Comparison of ENCODE assay signal across 17 mouse cellular contexts in genomic region chr14:77677951-77678350, GRCm38 (mm10).
DNase-seq lines count a peak whose midpoint lies in the region; ATAC-seq and TF ChIP-seq lines count a peak whose summit lies in the region.
"Had no signal": no experiment of that assay in that cellular context is flagged by ENCODE, and none has a peak within 500 bp of the region (broad histone marks: within the 10 kb centered on the region; RNA-seq: fewer than 3 reads in every experiment).

No protein-coding gene starts in this region.

- H3K36me3 ChIP-seq in hindbrain, embryonic 15.5 days, result no peaks in the 10 kb centered on the region
- no peaks in the 10 kb centered on the region for H3K36me3 ChIP-seq in hindbrain, embryonic 10.5 days
- no peaks in the 10 kb centered on the region for H3K36me3 ChIP-seq in kidney, embryonic 16.5 days (ENCODE audit: insufficient read depth, low read length)
- H3K36me3 ChIP-seq: limb, embryonic 12.5 days had no signal

- H3K4me3 ChIP-seq in hindbrain, embryonic 15.5 days, result no peak overlapping the region
- H3K4me3 ChIP-seq in hindbrain, embryonic 10.5 days, result no peak overlapping the region
- H3K4me3 ChIP-seq in kidney, embryonic 16.5 days (ENCODE audit: low read length), result no peak overlapping the region
- H3K4me3 ChIP-seq: embryonic facial prominence, embryonic 15.5 days; limb, embryonic 12.5 days had no signal

- no peak for TF ChIP-seq CTCF in brain, embryonic 14.5 days (IDR thresholded peaks at IDR 0.05; ENCODE audit: borderline replicate concordance, extremely low read depth, insufficient read depth, insufficient read length)

- H3K4me2 ChIP-seq in hindbrain, embryonic 15.5 days, result no peak overlapping the region
- no peak overlapping the region for H3K4me2 ChIP-seq in kidney, embryonic 16.5 days (replicated peaks; ENCODE audit: low read depth, low read length)
- H3K4me2 ChIP-seq: embryonic facial prominence, embryonic 15.5 days; limb, embryonic 12.5 days had no signal

- H3K9me3 ChIP-seq in hindbrain, embryonic 15.5 days, result no peaks in the 10 kb centered on the region
- no peaks in the 10 kb centered on the region for H3K9me3 ChIP-seq in hindbrain, embryonic 10.5 days
- no peaks in the 10 kb centered on the region for H3K9me3 ChIP-seq in kidney, embryonic 16.5 days (ENCODE audit: low read length)
- H3K9me3 ChIP-seq: embryonic facial prominence, embryonic 15.5 days; limb, embryonic 12.5 days had no signal

- peak; percentile 44; the same call in 1 of the 2 replicates for ATAC-seq in frontal cortex, adult (ENCODE audit: low TSS enrichment)
- ATAC-seq in hindbrain, embryonic 15.5 days (ENCODE audit: low FRiP score, low read depth), result no peak
- no peak for ATAC-seq in kidney, embryonic 16.5 days (ENCODE audit: low FRiP score, low TSS enrichment)

- peak overlapping the region; percentile 36 for H3K27ac ChIP-seq in hindbrain, embryonic 15.5 days (replicated peaks)
- H3K27ac ChIP-seq in hindbrain, embryonic 10.5 days, result no peak overlapping the region
- H3K27ac ChIP-seq in kidney, embryonic 16.5 days (ENCODE audit: low read length), result no peak overlapping the region
- H3K27ac ChIP-seq: embryonic facial prominence, embryonic 15.5 days; limb, embryonic 12.5 days; liver, embryonic 14.5 days had no signal

- no peak for DNase-seq in frontal cortex, postnatal 36 days (ENCODE audit: low spot score in 2 of 2)
- no peak for DNase-seq in hindbrain, embryonic 10.5 days (ENCODE audit: low spot score)
- peak; percentile 7 for DNase-seq in 3134 (ENCODE audit: extremely low read depth, insufficient read length, low spot score)
- peak; percentile 74 for DNase-seq in brain, embryonic 14.5 days (ENCODE audit: low read depth)
- DNase-seq in retina, embryonic 14.5 days (ENCODE audit: low spot score), result no peak
- DNase-seq: cerebellum, adult 9-11 months; gastrocnemius, postnatal 10 days; kidney, adult 18-20 months; kidney, postnatal 36 days; layer of hippocampus, adult 9-11 months; lung, postnatal 10 days had no signal

- H3K9ac ChIP-seq in hindbrain, embryonic 15.5 days, result no peak overlapping the region
- H3K9ac ChIP-seq in kidney, embryonic 16.5 days (replicated peaks; ENCODE audit: low read length), result no peak overlapping the region
- H3K9ac ChIP-seq: embryonic facial prominence, embryonic 15.5 days; limb, embryonic 12.5 days; liver, embryonic 14.5 days had no signal

- no peak for TF ChIP-seq POLR2A in brain, embryonic 14.5 days (IDR thresholded peaks at IDR 0.05; ENCODE audit: borderline replicate concordance, extremely low read depth, insufficient read depth, insufficient read length, poor library complexity, severe bottlenecking)

- H3K4me1 ChIP-seq in hindbrain, embryonic 15.5 days (replicated peaks), result peaks cover 14% of the 10 kb centered on the region
- peaks cover 8% of the 10 kb centered on the region for H3K4me1 ChIP-seq in hindbrain, embryonic 10.5 days (replicated peaks)
- H3K4me1 ChIP-seq in kidney, embryonic 16.5 days (ENCODE audit: insufficient read depth, low read length), result peaks cover 4% of the 10 kb centered on the region

- H3K27me3 ChIP-seq in hindbrain, embryonic 15.5 days, result no peaks in the 10 kb centered on the region
- no peaks in the 10 kb centered on the region for H3K27me3 ChIP-seq in hindbrain, embryonic 10.5 days (ENCODE audit: insufficient read depth, poor library complexity, severe bottlenecking)
- no peaks in the 10 kb centered on the region for H3K27me3 ChIP-seq in kidney, embryonic 16.5 days (ENCODE audit: insufficient read depth, low read length)
- H3K27me3 ChIP-seq: embryonic facial prominence, embryonic 15.5 days had no signal

- 37% methylated on average over 7 of the region's 7 CpGs for WGBS in hindbrain, embryonic 15.5 days
- 83% methylated on average over 7 of the region's 7 CpGs for WGBS in hindbrain, embryonic 10.5 days
- WGBS in kidney, embryonic 16.5 days, result 73% methylated on average over 7 of the region's 7 CpGs

Comparison
In these comparisons a context has a peak if more than half of its experiments do, and no peak if none do; other contexts are left out.
1. DNase-seq: peak in 3134 (single experiment) and brain, embryonic 14.5 days (single experiment); none in frontal cortex, postnatal 36 days (0 of 2), hindbrain, embryonic 10.5 days (single experiment) and retina, embryonic 14.5 days (single experiment).